Mouse (Mus musculus): ENCODE measurements around the gene Tbc1d10a.

Gene Tbc1d10a

DNA sequence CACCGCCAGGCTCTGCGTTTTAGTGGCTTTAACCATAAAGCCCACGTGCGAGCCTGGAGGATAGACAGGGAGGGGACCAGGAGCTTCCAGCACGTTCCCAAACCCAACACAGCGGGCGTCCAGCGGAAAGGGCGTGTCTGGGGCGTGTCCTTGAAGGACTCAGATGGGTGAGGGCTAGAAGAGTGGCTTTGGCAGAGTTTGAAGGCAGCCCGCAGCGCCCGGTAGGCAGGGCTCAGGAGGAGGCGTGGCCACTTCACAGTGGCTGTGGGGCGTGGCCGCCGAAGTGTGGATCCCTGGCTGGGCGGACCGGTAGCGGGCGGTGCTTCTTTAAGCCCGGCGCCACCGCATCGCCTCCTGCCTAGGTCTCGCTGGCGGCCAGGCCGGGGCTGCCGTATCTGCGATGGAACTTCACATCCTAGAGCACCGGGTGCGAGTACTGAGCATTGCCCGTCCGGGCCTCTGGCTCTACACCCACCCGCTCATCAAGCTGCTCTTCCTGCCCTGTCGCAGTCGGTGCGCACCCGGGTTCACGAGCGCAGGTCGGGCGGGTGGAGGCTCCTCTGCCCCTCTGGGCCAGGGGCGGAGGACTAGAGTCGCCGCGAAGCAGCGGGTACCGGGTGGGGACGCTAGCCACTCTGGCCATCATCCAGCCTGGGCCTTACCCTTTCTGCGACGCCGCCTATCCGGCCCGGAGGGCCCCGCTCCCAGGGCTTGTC, 31.5 kb downstream of the Tbc1d10a start, which contains the start of gene Castor1:
TSS of gene Castor1 (plus strand) at position 312 of the 716 bp plus-strand sequence.
- POLR2A ChIA-PET: interaction anchor here in 3 of 4 experiments (0.7 to 5.7 kb wide), 23 partner anchors 8 to 94 kb away, joined by 3 to 49 read pairs (median 5); partner anchors contain the start of genes Tbc1d10a (in 2 of the 3), Ccdc157 (in 1 of the 3), Lif (in 1 of the 3) and Rnf215 (in 1 of the 3)
- CTCF ChIA-PET: interaction anchor here in 2 of 4 experiments (0.6 to 3.8 kb wide), 18 partner anchors 15 to 297 kb away, joined by 3 to 42 read pairs (median 6); partner anchors contain the start of genes Lif (in 1 of the 2), Rnf215 (in 1 of the 2), Sec14l2 (in 1 of the 2) and Tbc1d10a (in 1 of the 2)

DNA sequence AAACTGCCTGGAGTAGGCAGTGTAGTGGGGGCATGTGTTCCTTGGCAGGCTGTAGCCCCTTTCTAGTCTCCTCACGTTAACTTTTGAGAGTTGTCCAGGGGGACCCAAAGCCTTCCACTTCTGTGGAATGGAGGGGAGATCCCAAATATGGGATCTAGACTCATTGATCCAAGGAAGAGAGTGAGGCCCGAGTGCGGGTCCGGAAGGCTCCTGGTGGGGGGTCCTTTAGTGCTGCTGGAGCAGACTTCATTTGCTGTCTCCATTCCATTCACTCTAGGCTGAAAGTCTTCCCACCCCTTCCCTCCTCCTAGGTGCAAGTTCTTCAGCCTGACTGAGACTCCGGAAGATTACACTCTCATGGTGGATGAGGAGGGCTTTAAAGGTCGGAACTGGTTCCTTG, 32.0 kb downstream of the Tbc1d10a start:
- CTCF ChIA-PET: interaction anchor here (0.6 to 3.8 kb wide), 27 partner anchors 22 to 205 kb away, joined by 3 to 42 read pairs (median 4); partner anchors contain the start of genes Rnf215 (in 4 of the 4), Lif (in 1 of the 4) and Tbc1d10a (in 1 of the 4)
- POLR2A ChIA-PET: interaction anchor here in 3 of 4 experiments (0.5 to 4.8 kb wide), 18 partner anchors 9 to 640 kb away, joined by 3 to 17 read pairs (median 5); partner anchors contain the start of genes Tbc1d10a (in 2 of the 3), Ccdc157 (in 1 of the 3), Lif (in 1 of the 3) and Rnf215 (in 1 of the 3)

DNA sequence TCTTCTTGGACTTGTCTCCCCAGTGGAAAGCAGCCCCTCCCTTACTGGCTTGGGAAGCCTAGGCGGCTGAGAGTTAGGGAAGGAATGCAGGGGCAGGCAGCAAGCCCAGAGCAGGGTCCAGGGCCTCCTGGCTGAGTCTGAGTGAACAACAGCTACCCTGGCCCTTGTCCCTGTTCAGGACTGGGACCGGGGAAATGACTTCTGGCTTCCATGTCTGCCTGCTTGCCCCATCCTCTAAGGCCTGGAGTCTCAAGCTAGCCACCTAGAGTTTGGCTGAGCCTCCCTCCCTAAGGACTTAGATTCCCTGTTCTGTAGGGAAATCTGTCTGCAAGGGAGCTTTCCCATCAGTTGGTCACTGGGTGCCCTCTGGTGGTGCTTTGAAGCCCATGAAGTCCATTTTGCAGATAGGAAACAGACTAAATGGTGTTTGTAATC, 32.7 kb downstream of the Tbc1d10a start:
- POLR2A ChIA-PET: interaction anchor here (0.5 to 4.8 kb wide), 26 partner anchors 9 to 640 kb away, joined by 3 to 17 read pairs (median 4); partner anchors contain the start of genes Tbc1d10a (in 2 of the 4), Ccdc157 (in 1 of the 4), Lif (in 1 of the 4) and Rnf215 (in 1 of the 4)

DNA sequence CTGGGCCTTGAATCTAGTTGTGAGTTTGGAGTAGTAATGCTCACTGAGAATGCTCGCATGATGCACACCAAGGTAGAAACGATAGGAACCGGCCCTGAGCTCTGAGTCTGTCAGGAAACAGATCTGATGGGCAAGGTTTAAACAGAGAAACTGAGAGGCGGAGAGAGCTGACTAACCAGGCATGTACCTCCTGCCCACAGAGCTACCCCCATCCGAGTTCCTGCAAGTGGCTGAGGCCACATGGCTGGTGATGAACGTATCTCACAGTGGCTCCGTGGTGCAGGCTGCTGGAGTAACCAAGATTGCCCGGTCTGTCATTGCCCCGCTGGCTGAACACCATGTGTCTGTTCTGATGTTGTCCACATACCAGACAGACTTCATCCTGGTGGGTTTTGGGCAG, 33.3 kb downstream of the Tbc1d10a start:
- CTCF ChIA-PET: interaction anchor here (0.6 to 3.8 kb wide), 45 partner anchors 9 to 602 kb away, joined by 3 to 42 read pairs (median 4); partner anchors contain the start of genes Rnf215 (in 3 of the 4), Tbc1d10a (in 2 of the 4), Ccdc157 (in 1 of the 4) and Lif (in 1 of the 4)
- POLR2A ChIA-PET: interaction anchor here in 2 of 4 experiments (0.8 to 4.8 kb wide), 23 partner anchors 9 to 231 kb away, joined by 3 to 17 read pairs (median 4); partner anchors contain the start of genes Tbc1d10a (in 2 of the 2), Lif (in 1 of the 2) and Rnf215 (in 1 of the 2)

More for the DNA sequence above, 32.7 kb downstream of the Tbc1d10a start:
- CTCF ChIA-PET: interaction anchor here (0.5 to 3.8 kb wide), 55 partner anchors 8 to 602 kb away, joined by 3 to 42 read pairs (median 4); partner anchors contain the start of genes Rnf215 (in 4 of the 4), Tbc1d10a (in 2 of the 4), Ccdc157 (in 1 of the 4) and Lif (in 1 of the 4)

DNA sequence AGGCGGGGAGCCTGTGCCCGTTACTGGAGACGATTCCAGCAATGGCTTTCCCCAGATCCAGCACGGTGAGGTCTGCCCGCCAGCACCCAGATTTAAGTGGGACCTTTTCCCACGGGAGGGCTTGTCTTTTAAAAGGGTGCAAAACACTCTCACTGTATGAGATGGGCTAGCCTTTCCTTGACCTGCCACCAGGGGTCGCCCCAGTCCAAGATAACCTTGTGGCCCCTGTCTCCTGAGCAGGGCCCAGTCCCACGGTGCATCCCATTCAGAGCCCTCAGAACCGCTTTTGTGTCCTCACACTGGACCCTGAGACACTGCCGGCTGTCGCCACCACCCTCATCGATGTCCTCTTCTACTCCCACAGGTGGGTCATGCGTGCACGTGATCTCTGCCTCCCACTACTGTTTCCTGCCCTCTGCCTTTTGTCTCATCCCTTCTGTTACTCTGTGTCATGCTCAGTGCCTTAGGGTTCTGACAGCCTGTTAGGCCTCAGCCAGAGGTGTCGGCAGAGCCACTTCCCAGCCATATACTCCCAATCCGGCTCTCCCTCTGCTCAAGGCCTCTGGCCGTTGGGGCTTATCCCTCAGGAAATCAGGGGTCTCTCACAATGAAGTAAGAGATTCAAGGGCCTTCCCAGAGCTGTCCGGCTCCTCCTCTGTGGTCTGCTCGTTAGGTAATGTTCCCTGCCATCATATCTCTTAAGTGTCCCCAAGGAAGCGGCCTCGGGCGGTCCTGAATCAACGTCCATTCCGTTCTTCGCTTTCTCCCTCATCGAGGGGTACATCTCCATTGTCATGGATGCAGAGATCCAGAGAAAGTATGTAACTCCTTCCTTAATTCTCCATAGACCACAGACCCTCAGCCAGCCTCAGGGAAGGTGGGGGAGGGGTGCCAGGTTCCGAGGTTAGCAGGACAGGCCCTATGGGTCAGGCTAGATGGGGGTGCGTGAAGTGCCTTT, 34.1 kb downstream of the Tbc1d10a start:
- POLR2A ChIA-PET: interaction anchor here in 2 of 4 experiments (1.2 to 4.8 kb wide), 7 partner anchors 18 to 57 kb away, joined by 3 to 17 read pairs (median 8); partner anchors contain the start of gene Tbc1d10a (in 2 of the 2)
- CTCF ChIA-PET: interaction anchor here (0.8 to 4.7 kb wide), 20 partner anchors 9 to 242 kb away, joined by 3 to 42 read pairs (median 5); partner anchors contain the start of genes Lif (in 1 of the 4), Rnf215 (in 1 of the 4) and Tbc1d10a (in 1 of the 4)

DNA sequence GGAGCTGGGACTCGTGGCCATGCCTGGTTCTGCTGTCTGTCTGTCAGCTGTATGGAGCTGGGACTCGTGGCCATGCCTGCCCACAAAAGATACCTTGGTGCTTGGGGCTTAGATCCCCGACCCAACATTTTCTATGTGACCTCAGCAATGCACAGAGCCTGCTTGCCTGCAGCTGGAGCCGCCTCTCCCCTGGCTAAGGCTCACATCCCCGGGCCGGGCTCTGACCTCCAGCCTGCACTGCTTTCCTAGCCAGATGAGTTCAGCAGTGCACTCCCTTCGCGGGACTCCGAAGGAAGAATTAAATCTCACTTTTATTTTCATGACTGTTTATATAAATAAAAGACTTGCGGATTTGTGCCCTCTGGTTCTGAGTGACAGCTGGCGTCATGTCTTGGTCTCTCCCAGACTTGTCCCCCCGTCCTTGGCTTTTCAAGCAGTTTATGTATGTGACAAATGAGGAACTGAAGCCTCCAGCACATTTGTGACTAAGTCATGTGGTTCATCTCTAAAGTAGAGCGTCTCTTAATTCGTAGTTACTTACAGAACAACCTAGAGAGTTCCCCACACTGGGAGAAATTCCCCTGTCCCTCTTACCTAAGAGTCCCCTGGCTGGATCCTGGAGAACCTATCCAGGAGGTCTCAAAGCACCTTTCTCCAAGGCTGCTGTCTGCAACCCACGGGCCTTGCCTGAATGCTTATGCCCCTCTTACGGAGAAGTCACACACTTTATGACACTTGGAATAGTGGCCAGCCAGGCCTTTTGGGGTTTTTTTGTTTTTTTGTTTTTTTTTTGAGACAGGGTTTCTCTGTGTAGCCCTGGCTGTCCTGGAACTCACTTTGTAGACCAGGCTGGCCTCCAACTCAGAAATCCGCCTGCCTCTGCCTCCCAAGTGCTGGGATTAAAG, 35.7 kb downstream of the Tbc1d10a start:
- ChIA-PET CTCF (interaction anchor here in 3 of 4 experiments (1.1 to 4.7 kb wide), 7 partner anchors 9 to 87 kb away, joined by 3 to 42 read pairs (median 5); partner anchors contain the start of genes Lif (in 1 of the 3) and Rnf215 (in 1 of the 3)), POLR2A (interaction anchor here in 3 of 4 experiments (0.6 to 1.2 kb wide), 3 partner anchors 8 to 37 kb away, joined by 3 to 4 read pairs (median 4); no protein-coding TSS in a partner anchor)

DNA sequence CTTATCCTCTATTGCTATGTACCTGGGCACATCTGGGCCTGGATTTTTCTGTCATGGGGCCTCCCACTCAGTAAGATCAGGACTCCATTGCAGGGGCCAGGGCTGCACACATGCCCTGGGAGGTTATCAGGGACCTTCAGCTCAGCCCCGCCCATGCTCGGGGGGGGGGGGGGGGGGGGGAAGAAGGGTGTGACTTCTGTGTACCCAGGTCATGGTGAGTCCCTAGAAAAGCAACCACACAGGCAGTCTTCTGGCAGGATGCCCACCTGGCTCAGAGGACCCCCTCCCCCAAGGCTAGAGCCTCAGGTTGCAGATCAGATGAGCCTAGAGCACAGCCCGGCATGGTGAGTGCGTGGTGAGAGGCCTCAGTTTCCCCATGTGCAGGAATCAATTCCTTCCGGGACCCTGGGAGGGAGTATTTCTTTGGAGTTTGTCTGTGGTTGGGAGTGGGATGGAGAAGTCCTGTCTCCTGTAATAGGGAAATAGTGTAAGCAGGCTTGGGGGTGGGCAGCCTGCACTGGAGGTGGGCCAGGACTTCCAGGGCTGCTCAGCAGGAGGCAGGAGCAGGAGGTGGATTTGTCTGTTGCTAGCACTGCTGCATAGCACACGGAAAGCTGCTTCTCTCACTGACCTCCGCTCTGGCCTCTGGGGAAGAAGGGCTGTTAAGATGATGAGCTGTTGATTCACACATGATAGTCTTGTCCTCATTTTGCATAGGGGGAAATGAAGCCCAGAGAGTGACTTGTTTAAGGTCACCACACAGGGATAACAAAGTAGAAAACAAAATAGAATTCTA, 37.0 kb downstream of the Tbc1d10a start:
- ChIA-PET CTCF (interaction anchor here in 3 of 4 experiments (0.6 to 4.7 kb wide), 6 partner anchors 28 to 674 kb away, joined by 4 to 31 read pairs (median 7); partner anchors contain the start of gene Lif (in 1 of the 3)), POLR2A (interaction anchor here in 3 of 4 experiments (0.6 to 2.2 kb wide), 11 partner anchors 12 to 674 kb away, joined by 3 to 9 read pairs (median 4); no protein-coding TSS in a partner anchor)

DNA sequence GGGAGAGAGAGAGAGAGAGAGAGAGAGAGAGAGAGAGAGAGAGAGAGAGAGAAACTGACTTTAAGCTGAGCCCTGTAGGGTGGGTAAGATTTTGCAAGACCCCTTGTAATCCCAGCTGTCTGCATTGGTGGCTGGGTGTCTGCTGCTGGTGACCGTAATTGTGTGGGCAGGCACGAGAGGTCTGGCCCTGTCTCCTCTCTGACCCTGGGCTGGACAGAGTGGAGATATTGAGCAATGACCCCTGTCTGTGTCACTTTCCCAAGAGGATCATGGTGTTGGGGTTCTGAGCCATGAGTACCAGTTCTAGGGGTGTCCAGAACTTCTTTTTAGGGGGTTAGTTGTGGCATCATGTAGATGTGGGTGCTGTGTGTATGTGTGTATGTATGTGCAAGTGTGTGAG, 37.6 kb downstream of the Tbc1d10a start:
- ChIA-PET POLR2A (interaction anchor here in 3 of 4 experiments (0.6 to 2.2 kb wide), 8 partner anchors 11 to 78 kb away, joined by 3 to 9 read pairs (median 4); no protein-coding TSS in a partner anchor), CTCF (interaction anchor here in 3 of 4 experiments (0.6 to 4.7 kb wide), 3 partner anchors 27 to 34 kb away, joined by 7 to 31 read pairs (median 13); partner anchors contain the start of gene Lif (in 1 of the 3))

- ChIA-PET POLR2A (interaction anchor here in 1 of 4 experiments (1.1 to 1.7 kb wide), 2 partner anchors 19 to 40 kb away, joined by 4 read pairs; partner anchors contain the start of gene Tbc1d10a), CTCF (interaction anchor here in 1 of 4 experiments (1.0 kb wide), 1 partner anchor 749 kb away, joined by 3 read pairs; no protein-coding TSS in a partner anchor)
Measured at GRCm38 (mm10) chr11:4226569-4227325, 40.2 kb downstream of the Tbc1d10a start.

GRCm38 (mm10) chr11:4228463-4228862, 41.9 kb downstream of the Tbc1d10a start:
- ChIA-PET CTCF (interaction anchor here in 2 of 4 experiments (0.7 to 1.0 kb wide), 2 partner anchors 30 to 664 kb away, joined by 3 to 6 read pairs; no protein-coding TSS in a partner anchor), POLR2A (interaction anchor here in 2 of 4 experiments (0.7 to 2.8 kb wide), 5 partner anchors 11 to 113 kb away, joined by 3 to 10 read pairs (median 3); no protein-coding TSS in a partner anchor)

DNA sequence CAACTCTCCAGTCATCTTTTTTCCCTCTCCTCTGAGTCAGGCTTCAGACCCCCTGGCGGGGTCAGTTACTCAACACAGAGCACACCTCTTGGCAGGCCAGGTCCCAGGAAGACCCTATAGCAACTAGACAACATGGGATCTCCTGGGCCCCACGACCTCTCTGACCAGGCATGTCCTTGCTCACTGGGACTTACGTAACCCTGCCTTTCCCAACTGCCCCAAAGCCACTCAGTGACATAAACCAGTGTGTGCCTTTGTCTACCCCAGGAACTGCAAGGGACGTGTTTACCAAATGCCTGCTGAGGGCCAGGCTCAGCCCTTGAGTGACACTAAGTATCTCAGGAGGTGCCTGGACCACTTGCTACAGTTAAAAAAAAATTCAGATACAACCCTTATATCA, 43.3 kb downstream of the Tbc1d10a start:
- ChIA-PET POLR2A (interaction anchor here in 2 of 4 experiments (0.8 to 2.8 kb wide), 6 partner anchors 8 to 54 kb away, joined by 3 to 10 read pairs (median 4); no protein-coding TSS in a partner anchor), CTCF (interaction anchor here in 3 of 4 experiments (0.7 to 1.5 kb wide), 3 partner anchors 10 to 624 kb away, joined by 3 to 5 read pairs (median 3); no protein-coding TSS in a partner anchor)

GRCm38 (mm10) chr11:4231435-4231834, 44.8 kb downstream of the Tbc1d10a start:
- ChIA-PET POLR2A (interaction anchor here (0.6 to 2.3 kb wide), 8 partner anchors 12 to 120 kb away, joined by 3 to 9 read pairs (median 4); partner anchors contain the start of gene Tbc1d10a (in 1 of the 4)), CTCF (interaction anchor here in 3 of 4 experiments (0.6 to 1.4 kb wide), 3 partner anchors 28 to 74 kb away, joined by 3 to 10 read pairs (median 3); no protein-coding TSS in a partner anchor)

DNA sequence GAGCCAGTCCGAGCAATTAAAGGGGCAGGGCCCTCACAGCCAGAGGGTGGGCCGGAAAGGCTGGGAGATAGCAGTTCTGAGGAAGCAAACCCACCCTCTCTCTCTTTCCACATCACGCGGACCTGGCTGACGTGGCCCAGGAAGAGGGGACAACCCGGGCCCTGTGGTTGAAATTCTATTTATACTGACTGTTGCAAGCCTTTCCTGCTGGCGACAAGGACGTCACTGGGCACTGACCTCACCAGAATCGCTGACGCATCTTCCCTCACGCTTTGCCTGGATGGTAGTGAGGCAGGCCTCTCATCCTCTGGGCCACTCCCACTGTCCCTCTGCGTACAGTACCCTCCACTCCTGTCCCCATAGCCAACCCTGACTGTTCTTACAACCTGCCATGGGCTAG, 46.1 kb downstream of the Tbc1d10a start:
- CTCF ChIA-PET: interaction anchor here in 3 of 4 experiments (0.6 to 1.7 kb wide), 3 partner anchors 13 to 833 kb away, joined by 3 to 6 read pairs (median 3); no protein-coding TSS in a partner anchor
- POLR2A ChIA-PET: interaction anchor here in 1 of 4 experiments (0.6 to 1.1 kb wide), 3 partner anchors 34 to 535 kb away, joined by 3 to 4 read pairs (median 4); partner anchors contain the start of gene Tbc1d10a
